Mouse (Mus musculus): Measurements from ENCODE around the gene Npb.

- TF ChIP-seq POLR2A (IDR thresholded peaks at IDR 0.05; ENCODE audit: insufficient read depth, low read depth, low read length), result no peak
- TF ChIP-seq EP300 (IDR thresholded peaks at IDR 0.05; ENCODE audit: insufficient read depth, low read depth, low read length), result no peak
- TF ChIP-seq CTCF (IDR thresholded peaks at IDR 0.05), result no peak
Measured at GRCm38 (mm10) chr11:120600716-120601115, 7.6 kb upstream of the Npb start.

Data from heart, adult 2 months (tissue).